Mouse (Mus musculus) heart, postnatal 4 days (tissue): ENCODE measurements around the gene Fam187b. TPM values are rescaled to one million over a fixed set of nuclear protein-coding genes. Genes with fewer than 3 reads are reported as not detected.

ENCODE experiments used
- DNase-seq: peaks from one replicate; pipeline ENCODE4 v3.0.0; 2021
- total RNA-seq, 2 experiments: library from RNA; stranded (reverse); gene quantifications; 2 replicates each; pipeline ENCODE4 v1.2.3; 2021

The Fam187b gene
- total RNA-seq, 2 experiments from 2014 or later, result 0.36 TPM

DNA sequence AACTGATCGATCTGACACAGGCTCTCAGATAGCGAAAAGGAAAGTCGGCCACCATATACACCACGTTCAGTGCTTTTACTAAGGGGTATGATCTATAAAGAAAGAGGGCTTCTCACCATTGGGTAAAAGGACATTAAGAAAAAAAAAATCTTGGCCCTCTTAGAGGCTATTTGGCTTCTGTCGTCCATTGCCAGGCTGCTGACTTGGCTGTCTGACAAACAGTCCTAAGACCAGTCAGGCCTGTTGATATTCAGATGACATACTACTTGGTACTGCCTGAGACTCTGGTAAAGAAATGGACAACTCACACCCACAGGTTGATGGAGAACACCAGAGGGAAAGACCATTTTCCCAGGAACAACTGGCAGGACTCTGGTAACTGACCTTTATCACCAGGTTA is 39.4 kb downstream of the Fam187b start:
- no peak for DNase-seq

DNA sequence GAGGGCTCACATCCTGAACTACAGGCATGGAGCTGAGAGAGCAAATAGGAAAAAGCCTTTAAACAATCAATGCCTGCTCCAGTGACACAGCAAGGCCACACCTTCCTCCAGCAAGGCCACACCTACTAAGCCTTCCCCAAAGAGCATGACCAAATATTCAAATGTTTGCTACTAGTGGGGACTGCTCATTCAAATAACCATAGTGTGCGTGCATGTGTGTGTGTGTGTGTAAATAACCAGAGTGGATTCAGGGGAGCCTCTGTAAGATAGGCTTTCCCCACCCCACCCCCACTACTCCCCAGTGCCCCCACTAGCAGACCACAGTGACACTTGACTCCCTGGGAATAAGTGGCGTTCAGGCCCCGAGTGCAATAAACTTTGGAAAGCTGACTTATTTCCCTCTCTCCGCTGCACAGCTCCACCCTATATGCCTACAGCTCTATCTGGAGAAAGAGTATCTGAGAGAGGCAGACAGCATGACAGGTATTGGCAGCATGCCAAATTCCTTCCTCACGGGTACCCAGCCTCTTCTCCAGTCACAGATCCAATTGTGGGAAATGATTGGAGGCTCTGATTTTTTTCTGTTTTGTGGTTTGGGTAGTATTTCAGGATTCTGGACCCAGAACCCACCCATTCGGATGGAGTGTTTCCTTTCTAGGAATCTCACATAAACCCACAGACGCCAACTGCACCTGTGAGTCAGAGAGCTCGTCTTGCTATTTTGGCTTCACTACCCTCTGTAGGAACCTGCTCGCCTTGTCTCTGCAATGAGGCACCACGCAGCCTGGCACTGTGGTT is 43.7 kb downstream of the Fam187b start:
- DNase-seq, result peak; percentile 54

DNA sequence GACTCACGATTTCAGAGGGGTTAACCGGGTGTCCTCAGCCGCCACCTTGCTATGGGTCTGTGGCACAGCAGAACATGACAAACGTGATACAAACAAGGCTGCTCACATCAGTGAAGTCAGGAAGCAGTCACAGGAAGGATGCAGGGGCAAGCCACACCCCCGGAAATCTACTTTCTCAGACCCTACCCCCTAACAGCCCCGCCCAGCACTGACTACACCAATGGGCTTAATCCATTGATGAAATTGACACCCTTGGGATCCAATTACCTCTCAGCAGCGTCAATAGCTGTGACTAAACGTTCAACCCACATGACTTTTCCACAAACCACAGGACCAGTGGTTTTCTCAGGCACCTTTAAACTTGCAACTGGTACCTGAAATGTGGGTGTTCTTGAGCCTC is 55.0 kb downstream of the Fam187b start:
- DNase-seq, result no peak

DNA sequence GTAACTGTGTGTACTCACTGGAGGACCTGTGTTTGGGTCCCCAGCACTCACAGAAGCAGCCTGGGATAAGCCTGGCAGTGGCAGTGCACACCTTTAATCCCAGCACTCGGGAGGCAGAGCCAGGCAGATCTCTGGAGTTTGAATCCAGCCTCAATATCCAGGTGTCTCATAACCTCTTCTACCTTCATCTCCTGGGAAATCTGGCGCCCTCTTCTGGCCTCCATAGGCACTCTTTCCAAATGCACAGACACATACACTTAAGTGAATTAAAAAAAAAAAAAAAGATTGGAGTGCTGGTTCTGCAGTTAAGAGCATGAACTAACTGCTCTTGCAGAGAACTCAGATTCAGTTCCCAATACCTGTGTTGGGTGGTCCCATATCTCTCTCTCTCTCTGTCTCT is 57.1 kb downstream of the Fam187b start:
- no peak for DNase-seq

DNA sequence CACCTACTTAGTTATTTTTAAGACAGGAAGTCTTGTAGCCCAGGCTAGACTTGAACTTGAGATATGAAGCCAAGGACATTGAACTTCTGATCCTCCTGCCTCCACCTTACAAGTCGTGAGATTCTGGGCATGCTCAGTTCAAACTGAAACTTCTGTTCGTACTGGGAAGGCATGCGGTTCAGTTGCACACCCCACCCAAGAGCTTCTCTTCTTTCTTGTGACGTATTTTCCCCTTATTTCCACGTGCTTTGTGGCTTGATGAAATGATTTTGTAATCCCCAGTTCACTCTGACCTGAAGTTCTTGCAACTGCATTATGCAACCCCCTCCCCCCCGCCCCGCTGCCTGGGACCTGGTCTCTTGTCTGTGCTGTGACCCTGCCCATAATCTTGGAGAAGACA is 58.1 kb downstream of the Fam187b start:
- DNase-seq, result no peak

DNA sequence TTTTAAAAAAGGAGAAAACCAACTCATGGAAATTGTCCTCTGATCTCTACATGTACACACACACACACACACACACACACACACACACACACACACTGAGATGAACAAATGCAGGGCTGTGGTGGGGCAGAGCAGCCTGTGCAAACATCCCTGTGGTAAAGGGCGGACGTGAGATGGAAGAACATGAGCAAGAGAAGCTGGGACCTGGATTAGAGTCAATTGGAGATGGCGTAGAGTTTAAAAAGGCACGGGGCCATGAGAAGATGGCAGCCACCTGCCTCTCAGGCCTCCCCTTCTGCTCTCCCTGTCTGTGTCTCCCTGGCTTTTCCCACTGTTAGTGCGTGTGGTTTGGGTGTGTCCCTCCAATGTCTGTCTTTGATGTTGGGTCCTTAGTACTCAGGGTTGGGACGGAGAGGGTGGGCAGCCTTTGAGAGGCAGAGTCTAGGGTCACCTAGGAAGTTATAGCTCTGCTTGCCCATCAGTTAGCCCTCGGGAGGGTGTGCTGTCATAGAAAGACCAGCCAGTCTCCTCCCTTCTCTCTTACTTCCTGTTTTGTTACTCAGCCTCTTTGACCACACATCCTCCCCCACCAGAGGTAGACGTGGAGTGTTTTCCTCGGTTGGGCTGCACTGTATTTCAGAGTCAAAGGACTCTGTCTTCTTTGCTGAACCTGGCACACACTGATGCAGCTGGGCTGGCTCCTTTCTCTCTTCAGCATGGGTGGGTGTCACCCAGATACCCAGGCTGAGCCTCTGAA is 60.0 kb downstream of the Fam187b start:
- no peak for DNase-seq

DNA sequence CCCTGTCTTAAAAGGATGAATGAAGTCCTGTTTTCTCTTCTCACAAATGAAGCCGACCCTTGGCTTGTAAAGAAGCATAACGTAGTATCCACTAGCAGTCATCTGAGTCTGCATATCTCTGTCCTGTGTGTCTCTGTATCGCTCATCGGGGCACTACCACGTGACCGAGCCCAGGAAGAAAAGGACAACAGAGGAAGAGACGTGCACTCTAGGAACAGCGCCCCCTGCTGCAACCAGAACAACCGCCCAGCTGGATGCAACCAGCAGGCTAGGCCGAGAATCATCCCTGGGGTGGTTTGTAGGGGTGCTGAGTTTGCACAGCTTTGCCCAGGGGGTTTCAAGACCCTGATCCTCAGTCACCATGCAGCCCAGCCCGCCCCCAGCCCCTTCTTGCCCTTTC is 61.2 kb downstream of the Fam187b start:
- DNase-seq, result peak; percentile 35

DNA sequence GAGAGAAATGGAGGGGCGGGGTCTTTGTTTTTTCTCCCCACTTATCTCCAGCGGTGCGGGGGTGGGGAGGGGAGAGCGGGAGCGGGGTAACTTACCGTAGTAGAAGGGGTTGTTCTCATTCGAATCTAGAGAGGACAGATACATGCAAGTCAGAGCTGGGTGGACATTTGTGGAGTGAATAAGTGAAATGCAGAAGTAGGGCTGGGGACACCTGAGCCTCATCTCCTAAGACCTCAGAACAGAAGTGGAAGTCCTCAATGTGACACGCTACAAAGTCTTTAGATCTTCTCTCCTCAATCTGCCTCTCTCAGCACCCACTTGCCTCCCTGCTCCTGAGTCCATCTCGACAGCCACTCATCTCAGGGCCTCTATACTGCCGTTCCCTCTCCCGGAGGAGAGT is 61.7 kb downstream of the Fam187b start:
- DNase-seq, result no peak

DNA sequence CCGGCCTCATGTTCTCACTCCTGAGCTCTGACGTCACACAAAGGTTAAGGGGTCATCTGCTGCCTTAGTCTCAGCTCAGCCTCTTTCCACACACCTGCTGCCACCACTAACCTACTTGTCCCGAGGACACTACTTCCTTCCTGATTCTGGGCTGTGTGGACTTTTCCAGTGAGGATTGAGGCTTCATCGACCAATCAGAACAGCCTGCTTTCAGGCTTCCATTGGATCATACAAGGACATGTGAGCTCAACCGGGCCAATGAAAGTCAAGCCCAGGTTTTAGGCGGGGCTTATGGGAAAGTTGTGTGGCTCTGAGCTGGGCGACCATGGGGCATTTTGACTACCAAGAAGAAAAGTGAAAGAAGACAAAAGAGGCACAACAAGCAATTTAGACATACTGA is 63.3 kb downstream of the Fam187b start:
- DNase-seq, result no peak

DNA sequence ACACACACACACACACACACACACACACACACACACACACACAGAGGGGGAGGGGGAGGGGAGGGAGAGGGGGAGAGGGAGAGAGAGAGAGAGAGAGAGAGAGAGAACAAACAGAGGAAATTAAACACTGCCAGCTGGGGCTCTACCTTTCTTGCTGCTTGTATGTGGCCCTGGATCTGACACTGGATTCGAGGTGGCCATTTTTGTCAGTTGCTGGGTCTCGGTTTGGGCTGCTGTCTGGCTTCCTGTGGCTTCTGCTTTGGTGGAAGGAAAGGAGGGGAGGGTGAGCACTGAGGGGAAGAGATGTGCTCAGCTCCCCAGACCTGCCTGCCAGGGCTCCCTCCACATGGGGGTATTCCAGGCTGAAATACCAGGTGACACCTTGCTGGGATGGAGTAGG is 64.1 kb downstream of the Fam187b start:
- no peak for DNase-seq

DNA sequence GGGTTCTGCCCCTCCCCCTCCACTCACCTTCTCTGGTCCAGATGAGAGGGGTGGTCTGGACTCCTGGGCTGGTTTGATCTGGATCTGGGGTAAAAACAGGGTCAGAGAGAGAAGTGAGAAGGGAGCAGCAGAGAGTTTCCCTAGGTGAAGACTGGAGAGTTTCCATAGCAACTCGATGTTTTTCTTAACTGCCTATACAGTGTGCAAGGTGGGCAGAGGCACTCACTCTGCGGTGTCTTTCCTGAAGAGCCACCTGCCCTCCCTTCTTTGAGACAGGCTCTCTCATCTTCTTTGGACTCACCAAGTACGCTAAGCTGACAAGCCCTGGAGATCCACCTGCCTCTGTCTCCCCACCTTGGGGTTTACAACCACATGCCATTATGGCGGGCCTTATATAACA is 65.4 kb downstream of the Fam187b start:
- no peak for DNase-seq

Other genes starting within 250 kb of the Fam187b start
- 100 to 1,000 TPM; 208 to 221 TPM for gene Tmem147, start 244.2 kb upstream of the Fam187b start, total RNA-seq
- not detected for gene Gapdhs, start 230.1 kb upstream of the Fam187b start, total RNA-seq
- gene Sbsn, start 222.3 kb upstream of the Fam187b start, total RNA-seq, result 1 to 10 TPM; 4.8 to 5.1 TPM
- gene Dmkn, start 210.0 kb upstream of the Fam187b start, total RNA-seq, result 1 to 10 TPM; 4.6 to 5.7 TPM
- not detected for gene Krtdap, start 185.9 kb upstream of the Fam187b start, total RNA-seq
- not detected for gene Ffar2, start 150.0 kb upstream of the Fam187b start, total RNA-seq
- gene Ffar3, start 117.6 kb upstream of the Fam187b start, total RNA-seq, result not detected
- gene Ffar1, start 112.2 kb upstream of the Fam187b start, total RNA-seq, result not detected
- gene Cd22, start 93.4 kb upstream of the Fam187b start, total RNA-seq, result 1 to 10 TPM in 1 of 2 experiments, under 1 TPM in 1; 0.09 to 1.2 TPM
- gene Mag, start 58.9 kb upstream of the Fam187b start, total RNA-seq, result 1 to 10 TPM in 1 of 2 experiments, under 1 TPM in 1; 0.31 to 1.3 TPM
- 1 to 10 TPM in 1 of 2 experiments, under 1 TPM in 1; 0.76 to 1.2 TPM for gene Hamp2, start 49.1 kb upstream of the Fam187b start, total RNA-seq
- gene Hamp, start 29.8 kb upstream of the Fam187b start, total RNA-seq, result 1 to 10 TPM; 1.6 to 1.9 TPM
- 100 to 1,000 TPM; 100 to 103 TPM for gene Usf2, start 17.0 kb upstream of the Fam187b start, total RNA-seq
- gene Lsr, start 326 bp upstream of the Fam187b start, total RNA-seq, result 1 to 10 TPM; 5.5 to 5.6 TPM
- 10 to 100 TPM; 28.9 to 31.7 TPM for gene Fxyd5, start 68.7 kb downstream of the Fam187b start, total RNA-seq
- gene Fxyd7, start 77.7 kb downstream of the Fam187b start, total RNA-seq, result 1 to 10 TPM in 1 of 2 experiments, under 1 TPM in 1; 0.98 to 2.4 TPM
- 100 to 1,000 TPM; 646 to 728 TPM for gene Fxyd1, start 83.4 kb downstream of the Fam187b start, total RNA-seq
- gene Lgi4, start 85.6 kb downstream of the Fam187b start, total RNA-seq, result 1 to 10 TPM in 1 of 2 experiments, under 1 TPM in 1; 0.95 to 1.4 TPM
- gene Fxyd3, start 102.9 kb downstream of the Fam187b start, total RNA-seq, result 1 to 10 TPM; 2.0 to 3.5 TPM
- 1 to 10 TPM; 2.2 to 2.6 TPM for gene Hpn, start 141.5 kb downstream of the Fam187b start, total RNA-seq
- gene Scn1b, start 153.2 kb downstream of the Fam187b start, total RNA-seq, result 10 to 100 TPM in 1 of 2 experiments, 1 to 10 TPM in 1; 8.2 to 10.4 TPM
- 10 to 100 TPM; 32.9 to 36.0 TPM for gene Gramd1a, start 182.1 kb downstream of the Fam187b start, total RNA-seq